Mouse (Mus musculus) forebrain, postnatal 0 days (tissue): Measurements from ENCODE around the gene Arhgap33. TPM values are rescaled to one million over a fixed set of nuclear protein-coding genes. Genes with fewer than 3 reads are reported as not detected.
A peak's percentile ranks its signal among the peaks of the same experiment; 100 is the strongest.

Source experiments
- ATAC-seq: fragments of 200-750 bp; cut with Nextera tagmentation; 2 replicates; pipeline ENCODE4 v1.8.0; 2017; ENCODE audit warnings: mild to moderate bottlenecking, moderate library complexity
- DNase-seq: peaks from one replicate; pipeline ENCODE4 v3.0.0-alpha.2; 2015
- H3K27ac ChIP-seq: fragments of 300-500 bp; sonication (generic); 2 replicates; pipeline ENCODE4 v1.5.1; 2014; ENCODE audit warnings: low read depth, mild to moderate bottlenecking, antibody characterized with exemption, low read length, moderate library complexity, mixed read lengths
- H3K27me3 ChIP-seq: fragments of 300-500 bp; sonication (generic); 2 replicates; pipeline ENCODE4 v1.6.1; 2014; ENCODE audit warnings: mild to moderate bottlenecking, low read length, mixed read lengths; ENCODE audit not compliant: insufficient read depth
- H3K36me3 ChIP-seq: fragments of 300-500 bp; sonication (generic); 2 replicates; pipeline ENCODE4 v1.6.1; 2014; ENCODE audit warnings: mild to moderate bottlenecking, moderate library complexity; ENCODE audit not compliant: insufficient read depth
- H3K4me1 ChIP-seq: fragments of 300-500 bp; sonication (generic); 2 replicates; pipeline ENCODE4 v1.6.1; 2014; ENCODE audit warnings: antibody characterized with exemption; ENCODE audit not compliant: insufficient read depth
- H3K4me2 ChIP-seq: fragments of 300-500 bp; sonication (generic); 2 replicates; pipeline ENCODE4 v1.6.1; 2014; ENCODE audit warnings: low read depth, mild to moderate bottlenecking, moderate library complexity
- H3K4me3 ChIP-seq: fragments of 300-500 bp; sonication (generic); 2 replicates; pipeline ENCODE4 v1.5.1; 2014; ENCODE audit warnings: low read depth, low read length, mixed read lengths
- H3K9ac ChIP-seq: fragments of 300-500 bp; sonication (generic); 2 replicates; pipeline ENCODE4 v1.6.1; 2014; ENCODE audit warnings: mild to moderate bottlenecking
- H3K9me3 ChIP-seq: fragments of 300-500 bp; sonication (generic); 2 replicates; pipeline ENCODE4 v1.6.1; 2016; ENCODE audit warnings: low read length
- CTCF ChIP-seq: sonication (generic); IDR thresholded peaks from 2 replicates; pipeline ENCODE4 v1.5.1; 2016; ENCODE audit warnings: antibody characterized with exemption, control low read depth, low read depth
- WGBS: fragments of 180-500 bp; shearing (Covaris S2); extraction: QIAGEN DNeasy Blood & Tissue Kit; methylation state at CpG from one replicate; pipeline ENCODE4 v1.1.7; 2014; 5-methylcytosine and 5-hydroxymethylcytosine counted together
- polyA plus RNA-seq: library from polyadenylated mRNA; unstranded; fragments of >200 nt; fragmentation: Nextera tagmentation; extraction: Ambion mirVana; gene quantifications from 2 replicates; pipeline ENCODE4 v1.2.1, GENCODE M21; 2015
- total RNA-seq: library from RNA; depleted of rRNA; stranded (reverse); fragments of >200 nt; gene quantifications from 2 replicates; pipeline ENCODE4 v1.2.3, GENCODE M21; 2014

Arhgap33 gene
- total and polyA plus RNA-seq, 2 experiments from 2014 or later, result 58.5 to 145 TPM

GRCm38 (mm10) chr7:30566033-30566432, 31.2 kb upstream of the Arhgap33 start:
- no peak overlapping the region for H3K9ac ChIP-seq
- WGBS, result 91% methylated on average over 9 of the region's 9 CpGs
- H3K27ac ChIP-seq, result no peak overlapping the region
- no peaks in the 10 kb centered on the region for H3K9me3 ChIP-seq
- DNase-seq (no peak), ATAC-seq (no peak)
- no peak overlapping the region for H3K4me3 ChIP-seq
- H3K4me2 ChIP-seq, result no peak overlapping the region
- H3K36me3 ChIP-seq, result peaks cover 51% of the 10 kb centered on the region
- no peaks in the 10 kb centered on the region for H3K27me3 ChIP-seq
- TF ChIP-seq CTCF, result no peak
- no peaks in the 10 kb centered on the region; the same call in 1 of the 2 replicates for H3K4me1 ChIP-seq

GRCm38 (mm10) chr7:30564970-30565571, 30.2 kb upstream of the Arhgap33 start, which contains the start of gene Igflr1:
Igflr1 (plus strand) TSS chr7:30565427.
- Histone ChIP-seq H3K4me2 (peak within 1 kb of the TSS; percentile 83; the same call in 1 of the 2 replicates), H3K36me3 (peaks cover 41% of the 10 kb centered on the region), H3K27me3 (no peaks in the 10 kb centered on the region), H3K9ac (no peak within 1 kb of the TSS), H3K4me3 (no peak within 1 kb of the TSS), H3K27ac (no peak within 1 kb of the TSS), H3K4me1 (no peaks in the 10 kb centered on the region; the same call in 1 of the 2 replicates), H3K9me3 (no peaks in the 10 kb centered on the region)
- 97% methylated on average over 12 of the region's 12 CpGs for WGBS
- no peak for DNase-seq
- no peak for TF ChIP-seq CTCF
- no peak for ATAC-seq

- DNase-seq, result no peak
- no peaks in the 10 kb centered on the region for H3K27me3 ChIP-seq
- peak overlapping the region; percentile 83 for H3K4me2 ChIP-seq
- 27% methylated on average over 6 of the region's 6 CpGs for WGBS
- H3K9me3 ChIP-seq, result no peaks in the 10 kb centered on the region
- H3K27ac ChIP-seq, result peak overlapping the region; percentile 91
- peaks cover 30% of the 10 kb centered on the region for H3K36me3 ChIP-seq
- peak overlapping the region; percentile 83 for H3K9ac ChIP-seq
- H3K4me3 ChIP-seq, result peak overlapping the region; percentile 83
- no peak for ATAC-seq
- no peak for TF ChIP-seq CTCF
- peaks cover 4% of the 10 kb centered on the region for H3K4me1 ChIP-seq
These were observed 29.0 kb upstream of the Arhgap33 start for GRCm38 (mm10) chr7:30563906-30564280.

GRCm38 (mm10) chr7:30563117-30563905, 28.5 kb upstream of the Arhgap33 start, which contains the start of the genes U2af1l4, Gm49396 and Psenen:
U2af1l4 (plus strand) TSS chr7:30563301.
Gm49396 (plus strand) TSS chr7:30563344.
Psenen (minus strand) TSS chr7:30563627.
- Histone ChIP-seq H3K4me1 (peaks cover 10% of the 10 kb centered on the region), H3K4me2 (peak within 1 kb of the TSS; percentile 83), H3K27ac (peak within 1 kb of the TSS; percentile 91), H3K9ac (peak within 1 kb of the TSS; percentile 83), H3K9me3 (no peaks in the 10 kb centered on the region), H3K36me3 (peaks cover 24% of the 10 kb centered on the region), H3K4me3 (peak within 1 kb of the TSS; percentile 83), H3K27me3 (no peaks in the 10 kb centered on the region)
- 2% methylated on average over 45 of the region's 45 CpGs for WGBS
- DNase-seq (peak; percentile 99), ATAC-seq (peak; percentile 93)
- TF ChIP-seq CTCF, result no peak

GRCm38 (mm10) chr7:30562526-30563116, 27.8 kb upstream of the Arhgap33 start:
- no peak for DNase-seq
- H3K27ac ChIP-seq, result peak overlapping the region; percentile 91; the same call in 1 of the 2 replicates

GRCm38 (mm10) chr7:30560296-30560695, 25.4 kb upstream of the Arhgap33 start:
- DNase-seq, result no peak
- Histone ChIP-seq H3K9ac (no peak overlapping the region), H3K27ac (no peak overlapping the region), H3K4me3 (no peak overlapping the region), H3K27me3 (no peaks in the 10 kb centered on the region), H3K9me3 (no peaks in the 10 kb centered on the region), H3K36me3 (peaks cover 22% of the 10 kb centered on the region), H3K4me1 (peaks cover 11% of the 10 kb centered on the region), H3K4me2 (no peak overlapping the region; the same call in 1 of the 2 replicates)
- no peak for ATAC-seq
- no peak for TF ChIP-seq CTCF
- WGBS, result 73% methylated on average over 2 of the region's 2 CpGs

More at GRCm38 (mm10) chr7:30562526-30563116, 27.8 kb upstream of the Arhgap33 start:
- Histone ChIP-seq H3K4me1 (peaks cover 11% of the 10 kb centered on the region), H3K36me3 (peaks cover 19% of the 10 kb centered on the region), H3K9ac (peak overlapping the region; percentile 43), H3K4me3 (peak overlapping the region; percentile 83), H3K27me3 (no peaks in the 10 kb centered on the region), H3K9me3 (no peaks in the 10 kb centered on the region), H3K4me2 (peak overlapping the region; percentile 83)
- ATAC-seq, result no peak
- TF ChIP-seq CTCF, result no peak
- 2% methylated on average over 27 of the region's 27 CpGs for WGBS
